Mouse (Mus musculus): ENCODE measurements around the gene S100b. TPM values are rescaled to one million over a fixed set of nuclear protein-coding genes. Genes with fewer than 3 reads are reported as not detected.
A peak's percentile ranks its signal among the peaks of the same experiment; 100 is the strongest.

Gene S100b
- total RNA-seq (2022) = 100 to 1,000 TPM; 175 to 204 (median 187) TPM

DNA sequence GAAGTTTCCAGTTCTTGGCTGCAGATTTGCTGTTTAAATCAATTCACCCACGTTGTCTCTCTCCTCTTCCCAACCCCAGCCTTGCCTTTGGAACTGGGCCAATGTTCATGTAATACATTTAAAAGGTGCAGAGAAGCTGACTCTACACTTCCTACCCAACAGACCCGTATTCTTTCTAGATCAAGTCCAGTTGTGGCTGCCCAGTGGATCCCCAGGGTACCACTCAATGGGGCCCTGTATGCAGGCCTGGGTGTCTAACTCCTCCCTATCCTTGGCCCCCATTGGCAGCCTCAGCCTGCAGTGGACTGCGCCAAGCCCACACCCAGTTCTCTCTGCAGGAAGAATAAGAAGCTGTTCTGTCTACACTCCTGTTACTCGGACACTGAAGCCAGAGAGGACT lies at the start of gene S100b:
TSS of gene S100b (plus strand) at position 318 of the 400 bp plus-strand sequence.
- DNase-seq (ENCODE audit: low spot score in 2 of 2) = peak in 1 of 2 experiments; percentile 62

DNA sequence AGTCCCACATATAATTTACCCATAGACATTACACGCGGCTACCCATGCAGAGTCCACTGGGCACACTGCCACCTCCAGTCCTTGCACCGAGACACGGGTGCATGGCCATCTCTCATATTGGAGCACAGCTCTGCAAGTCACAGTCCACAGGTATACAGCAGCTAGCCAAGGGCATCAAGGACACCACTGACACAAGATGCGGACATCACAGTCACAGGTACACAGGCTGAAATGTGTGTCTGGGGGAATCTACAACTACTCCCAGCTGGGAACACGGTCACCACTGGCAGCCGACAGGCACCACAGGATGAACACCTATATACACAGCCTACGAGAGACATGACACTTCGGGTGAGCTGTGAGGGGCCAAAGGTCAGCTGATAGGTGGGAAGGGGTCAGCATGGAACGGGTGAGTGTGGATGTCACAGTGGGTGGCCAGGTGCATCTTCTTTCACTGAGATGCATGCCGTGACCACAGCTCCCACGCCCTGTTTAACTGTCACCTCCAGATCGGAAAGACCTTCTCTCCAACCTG lies 46.3 kb upstream of the S100b start:
- no peak for DNase-seq (ENCODE audit: low spot score in 2 of 2)

DNA sequence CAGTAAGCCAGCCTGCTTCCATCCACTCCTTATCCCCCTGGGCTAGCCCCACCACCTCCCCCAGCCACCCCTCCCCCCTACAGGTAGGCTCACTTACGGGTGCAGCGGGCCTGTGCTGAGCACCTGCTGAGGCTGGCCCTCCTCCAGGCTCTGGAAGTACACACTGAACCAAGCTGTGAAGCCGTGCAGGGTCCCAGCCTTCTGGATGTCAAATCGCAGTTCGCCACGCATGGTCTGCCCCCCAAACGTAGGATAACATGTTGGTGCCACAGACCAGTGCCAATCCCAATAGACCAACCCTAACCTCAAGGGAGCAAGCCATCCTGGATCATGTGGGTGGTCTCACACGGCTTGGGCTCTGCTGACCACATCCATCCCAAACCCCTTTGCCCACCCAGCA lies 44.4 kb upstream of the S100b start:
- DNase-seq (ENCODE audit: low spot score in 2 of 2) = no peak

DNA sequence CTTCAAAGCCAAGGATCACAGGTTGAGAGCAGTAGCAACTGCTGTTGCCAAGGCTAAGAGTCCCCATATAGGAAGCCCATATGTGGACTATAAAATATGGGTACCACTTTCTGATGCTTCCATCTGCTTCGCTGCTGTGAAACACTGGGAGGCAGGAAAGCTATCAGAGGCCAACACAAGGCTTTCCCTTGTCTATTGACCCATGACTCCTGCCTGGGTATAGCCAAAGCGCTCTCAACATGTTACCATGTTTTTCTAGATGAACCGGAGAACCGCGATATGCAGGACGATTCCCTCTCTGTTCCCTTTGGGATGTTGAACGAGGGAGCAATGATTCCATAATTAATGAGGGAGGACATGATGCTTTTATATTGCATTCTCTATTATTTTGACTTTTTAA lies 42.8 kb upstream of the S100b start:
- DNase-seq (ENCODE audit: low spot score in 2 of 2) = no peak

DNA sequence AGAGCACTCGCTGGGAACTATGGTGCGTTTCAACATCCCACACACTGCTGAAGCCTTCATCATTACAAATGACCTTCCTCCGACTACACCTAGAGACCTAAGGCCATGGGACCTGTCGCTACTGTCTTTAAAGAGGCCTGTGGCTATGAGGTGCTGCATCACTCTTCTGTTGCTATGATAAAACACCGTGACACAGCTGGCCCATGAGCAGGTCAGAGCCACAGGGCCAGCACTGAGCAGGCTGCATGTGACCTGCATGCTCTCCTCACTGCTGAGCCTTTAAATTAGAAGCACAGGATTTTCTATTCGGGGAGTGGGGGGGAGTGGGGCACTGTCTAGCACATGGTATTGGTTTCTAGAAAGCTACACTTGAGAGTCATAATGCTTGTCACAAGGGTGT lies 41.5 kb upstream of the S100b start:
- DNase-seq (ENCODE audit: low spot score in 2 of 2) = no peak

DNA sequence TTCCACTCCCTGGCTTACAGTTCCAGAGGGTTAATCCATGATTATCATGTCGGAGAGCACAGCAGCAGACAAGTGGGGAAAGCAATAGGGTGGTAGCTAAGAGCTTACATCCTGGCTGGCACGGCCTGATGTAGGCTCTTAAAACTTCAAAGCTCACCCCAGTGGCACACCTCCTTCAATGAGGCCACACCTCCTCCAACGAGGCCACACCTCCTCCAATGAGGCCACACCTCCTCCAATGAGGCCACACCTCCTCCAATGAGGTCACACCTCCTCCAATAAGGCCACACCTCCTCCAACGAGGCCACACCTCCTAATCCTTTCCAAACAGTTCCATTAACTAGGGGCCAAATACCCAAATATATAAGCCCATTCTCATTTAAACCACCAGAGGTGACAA lies 39.5 kb upstream of the S100b start:
- no peak for DNase-seq (ENCODE audit: low spot score in 2 of 2)

DNA sequence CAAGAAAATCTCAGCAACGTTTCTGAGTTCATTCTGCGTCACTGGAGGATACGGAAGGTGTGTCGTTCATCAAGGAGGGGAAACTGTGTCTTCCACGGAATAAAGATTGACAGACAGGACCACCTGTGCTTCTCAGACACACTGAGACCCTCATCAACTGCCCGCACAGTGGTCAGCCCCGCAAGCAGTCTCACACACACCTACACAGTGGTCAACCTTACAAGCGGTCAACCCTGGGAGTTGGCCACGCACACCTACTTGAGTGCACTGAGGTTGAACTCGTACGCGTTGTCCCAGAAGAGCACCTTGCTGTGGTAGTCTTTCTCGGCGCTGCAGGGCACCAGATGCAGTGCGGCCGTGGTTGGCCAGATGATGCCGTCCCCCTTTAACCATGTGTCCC lies 36.6 kb upstream of the S100b start:
- no peak for DNase-seq (ENCODE audit: low spot score in 2 of 2)

DNA sequence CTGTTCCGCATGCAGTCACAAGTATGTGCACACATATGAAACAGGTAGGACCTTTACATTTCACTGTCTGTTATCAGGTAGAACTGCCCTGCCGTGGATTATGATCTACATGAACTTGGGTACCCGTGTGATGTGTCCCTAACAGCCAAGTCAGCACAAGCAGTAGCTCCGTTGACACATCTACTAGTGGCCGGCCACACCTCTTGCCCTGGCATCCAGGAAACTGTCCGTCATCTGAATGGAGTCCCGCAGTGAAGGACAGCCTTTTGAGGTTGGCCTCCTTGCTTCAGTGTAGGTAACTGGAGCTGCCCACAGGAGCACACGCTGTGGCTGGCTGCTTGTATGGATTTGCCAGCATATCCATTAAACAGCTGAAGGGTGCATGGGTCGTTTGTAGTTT lies 35.4 kb upstream of the S100b start:
- DNase-seq (ENCODE audit: low spot score in 2 of 2) = no peak

DNA sequence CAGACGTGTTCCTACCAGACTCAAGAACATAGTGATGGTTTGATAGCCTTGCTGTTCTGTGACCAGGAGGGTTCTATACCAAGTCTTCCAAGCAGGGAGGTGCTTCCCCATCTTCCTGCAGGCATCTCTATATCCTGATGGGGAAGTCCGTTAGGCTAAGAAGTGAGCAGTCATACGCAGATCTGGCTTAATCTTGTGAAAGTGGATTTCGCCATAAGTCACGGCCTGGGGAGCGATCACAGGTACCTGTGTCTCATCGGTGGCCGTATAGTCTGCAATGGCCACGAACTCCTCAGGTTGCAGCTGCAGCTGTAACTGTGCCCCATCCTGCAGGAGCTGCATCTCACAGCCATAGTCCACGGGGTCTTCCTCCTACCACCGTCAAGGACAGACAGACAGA lies 27.7 kb upstream of the S100b start:
- no peak for DNase-seq (ENCODE audit: low spot score in 2 of 2)

DNA sequence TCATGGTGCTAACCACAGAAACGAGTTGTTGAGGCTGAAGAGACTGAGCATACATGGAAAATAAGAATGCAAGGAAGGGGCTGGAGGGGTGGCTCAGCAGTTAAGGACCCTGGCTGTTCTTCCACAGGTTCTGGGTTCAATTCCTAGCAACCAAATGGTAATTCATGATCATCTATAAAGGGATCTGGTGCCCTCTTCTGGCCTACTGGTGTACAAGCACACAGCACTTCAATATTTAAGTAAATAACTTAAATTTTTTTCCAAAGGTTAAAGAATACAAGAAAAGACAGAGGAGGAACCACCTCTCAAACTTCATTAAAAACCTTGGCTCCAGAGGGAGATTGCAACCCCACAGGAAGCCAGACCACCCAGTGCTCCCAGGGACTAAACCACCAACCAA lies 24.0 kb upstream of the S100b start:
- no peak for DNase-seq (ENCODE audit: low spot score in 2 of 2)

DNA sequence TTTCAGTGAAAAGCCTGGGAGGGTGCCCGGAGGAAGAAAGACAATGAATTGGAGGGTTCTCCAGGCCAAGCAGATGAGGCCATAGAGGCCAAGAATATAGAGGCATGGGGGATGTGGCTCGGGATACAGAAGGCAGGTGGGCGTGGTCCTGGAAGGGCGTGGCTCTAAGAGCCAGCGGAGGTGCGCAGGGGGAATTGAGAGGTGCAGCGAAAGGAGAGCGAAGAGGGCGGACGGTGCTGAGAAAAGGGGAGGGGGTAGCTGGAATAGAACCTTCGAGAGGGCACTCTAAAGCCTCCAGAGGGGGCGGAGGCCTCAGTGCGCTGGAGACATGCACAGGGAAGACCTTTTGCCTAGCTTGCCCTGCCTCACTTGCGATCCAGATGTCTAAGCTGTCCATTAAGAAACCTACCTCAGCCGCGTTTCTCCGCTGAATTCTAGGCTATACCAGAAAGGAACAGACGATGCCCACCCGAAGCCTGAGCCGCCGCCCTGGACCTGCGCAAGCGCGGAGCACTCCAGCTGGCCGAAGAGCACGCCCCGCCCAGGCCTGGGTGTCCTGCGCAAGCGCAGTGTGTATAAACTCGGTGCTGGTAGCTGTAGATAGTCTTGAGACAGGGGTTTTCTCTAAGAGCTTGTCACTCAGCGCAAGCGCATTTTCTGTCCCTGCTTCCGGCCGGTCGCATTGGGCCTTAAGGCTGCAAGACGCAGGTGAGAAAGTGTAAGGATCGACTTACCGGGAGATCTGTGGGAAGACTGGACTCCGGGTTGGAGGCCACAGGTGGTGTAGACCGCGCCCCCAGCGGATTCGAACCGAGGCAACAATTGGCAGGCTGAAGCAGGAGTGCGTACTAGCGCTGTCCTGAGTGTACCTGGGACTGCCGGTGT lies 16.1 kb upstream of the S100b start, which contains the start of gene Prmt2:
TSS of gene Prmt2 (minus strand) at position 525 of the 885 bp plus-strand sequence.
- DNase-seq (ENCODE audit: low spot score in 2 of 2) = peak; percentile 76 to 90

DNA sequence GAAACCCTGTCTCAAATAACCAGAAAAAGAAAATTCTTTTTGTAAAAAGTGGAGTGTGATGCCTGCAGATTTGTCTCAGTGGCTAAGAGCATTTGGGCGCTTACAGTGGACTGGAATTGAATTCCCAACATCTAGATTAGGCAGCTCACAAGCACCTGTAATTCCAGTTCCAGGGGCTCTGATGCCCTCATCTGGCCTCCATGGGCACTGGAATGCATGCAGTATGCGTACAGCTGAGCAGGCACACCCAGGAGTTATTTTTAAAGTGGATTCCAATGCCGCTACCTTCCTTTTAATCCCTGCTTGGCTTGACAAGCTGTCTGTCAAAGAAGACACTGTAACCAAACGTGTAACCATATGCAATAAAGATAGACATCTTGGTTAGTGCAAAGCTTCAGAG lies 14.3 kb upstream of the S100b start:
- DNase-seq (ENCODE audit: low spot score in 2 of 2) = no peak

DNA sequence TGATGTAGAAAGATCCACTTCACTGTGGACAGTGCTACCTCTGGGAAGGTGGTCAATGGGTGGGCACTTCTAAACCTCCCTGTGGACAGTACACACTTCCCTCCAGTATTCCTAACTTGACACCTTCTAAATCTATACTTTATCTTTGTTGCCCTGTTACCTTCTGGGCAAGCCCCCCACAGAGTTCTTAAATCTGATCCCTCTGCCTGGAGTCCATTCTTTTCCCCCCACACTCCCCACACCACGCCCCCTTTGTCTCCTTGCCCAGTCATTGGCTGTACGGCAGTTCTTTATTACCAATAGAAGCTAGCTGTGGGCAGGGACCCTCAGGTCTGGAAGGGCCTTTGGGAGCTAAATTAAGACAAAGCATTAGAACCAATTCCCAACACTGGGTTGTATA lies 8.5 kb upstream of the S100b start:
- DNase-seq (ENCODE audit: low spot score in 2 of 2) = no peak

DNA sequence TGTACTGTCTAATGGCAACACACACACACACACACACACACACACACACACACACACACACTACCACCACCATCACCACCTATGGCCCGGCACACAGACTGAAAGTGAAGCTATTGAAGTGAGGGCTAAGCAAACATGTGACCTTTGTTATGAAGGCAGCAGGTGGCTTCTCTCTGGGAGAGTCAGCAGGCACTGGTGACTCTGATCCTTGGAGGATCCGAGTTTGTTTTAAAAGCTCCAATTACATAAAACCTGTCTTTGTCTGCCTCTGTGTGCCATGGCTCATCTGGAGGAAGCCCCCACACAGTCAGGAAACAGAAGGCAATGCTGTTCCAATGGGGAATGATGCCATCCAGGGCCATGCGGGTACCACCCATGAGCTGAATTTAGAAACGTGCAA lies 7.1 kb upstream of the S100b start:
- no peak for DNase-seq (ENCODE audit: low spot score in 2 of 2)

DNA sequence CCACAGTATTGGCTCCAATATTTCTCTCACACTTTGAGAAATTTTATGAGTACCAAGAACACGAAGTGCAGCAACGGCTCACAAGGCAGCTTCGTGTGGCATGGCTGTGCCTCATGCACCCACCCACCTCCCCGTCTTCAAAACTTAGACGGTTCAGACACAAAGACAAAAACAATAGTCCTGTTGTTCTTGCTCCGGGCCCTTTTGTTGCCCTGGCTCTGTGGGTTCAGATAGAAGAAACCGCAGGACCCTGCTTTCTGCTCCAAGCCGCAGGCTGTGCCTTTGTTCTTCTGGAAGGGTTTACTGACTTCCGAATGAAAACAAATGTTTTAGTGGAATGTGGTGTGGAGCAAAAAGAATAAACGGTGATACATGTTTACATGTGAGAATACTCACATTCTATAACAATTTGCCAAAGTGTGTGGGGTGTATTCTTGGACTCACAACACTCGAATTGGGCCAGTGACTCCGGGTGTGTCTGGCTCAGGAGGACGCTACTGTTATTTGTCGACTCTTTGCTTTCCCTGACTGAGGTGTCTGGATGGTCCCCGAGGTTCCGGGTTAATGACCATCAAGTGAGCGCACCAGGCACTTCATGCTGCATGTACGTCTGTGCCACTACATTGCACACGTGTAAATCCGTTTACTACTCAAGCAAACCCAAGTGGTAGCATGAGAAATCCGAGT lies 5.5 kb upstream of the S100b start:
- DNase-seq (ENCODE audit: low spot score in 2 of 2) = no peak

DNA sequence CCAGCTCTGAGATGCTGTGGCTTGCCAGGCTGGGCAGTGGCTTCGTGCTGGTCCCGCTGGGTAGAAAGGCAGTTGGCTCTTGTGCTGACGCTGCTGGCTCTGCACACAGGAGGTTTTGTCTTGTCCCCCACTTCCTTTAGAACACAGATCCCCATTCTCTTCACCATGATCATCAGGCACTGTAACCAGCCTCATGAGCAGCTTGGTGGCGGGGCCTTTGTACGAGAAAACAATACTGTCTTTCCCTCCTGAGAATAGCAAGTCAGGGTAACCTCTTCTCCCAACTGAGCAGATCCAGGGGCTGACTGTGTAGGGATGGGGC lies 5.0 kb upstream of the S100b start:
- DNase-seq (ENCODE audit: low spot score in 2 of 2) = no peak

DNA sequence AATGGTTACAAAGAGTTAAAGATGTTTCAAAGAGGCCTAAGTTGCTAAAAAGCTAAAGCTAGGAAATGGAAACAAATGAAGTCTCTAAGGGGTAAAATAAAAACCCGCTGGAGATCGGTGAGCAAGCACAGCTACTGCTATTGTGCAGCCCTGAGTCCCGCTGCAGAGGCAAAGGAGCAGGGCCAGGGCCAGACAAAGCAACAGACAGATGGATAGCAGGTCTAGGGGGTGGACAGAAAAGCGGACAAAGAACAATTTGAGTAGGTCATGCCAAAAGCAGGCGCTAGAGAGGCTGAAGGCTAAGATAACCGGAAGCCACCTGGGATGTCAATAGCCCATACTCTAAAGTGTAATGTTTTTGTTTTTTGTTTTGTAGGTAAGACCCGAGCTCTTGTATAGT lies 2.8 kb upstream of the S100b start:
- DNase-seq (ENCODE audit: low spot score in 2 of 2) = no peak

DNA sequence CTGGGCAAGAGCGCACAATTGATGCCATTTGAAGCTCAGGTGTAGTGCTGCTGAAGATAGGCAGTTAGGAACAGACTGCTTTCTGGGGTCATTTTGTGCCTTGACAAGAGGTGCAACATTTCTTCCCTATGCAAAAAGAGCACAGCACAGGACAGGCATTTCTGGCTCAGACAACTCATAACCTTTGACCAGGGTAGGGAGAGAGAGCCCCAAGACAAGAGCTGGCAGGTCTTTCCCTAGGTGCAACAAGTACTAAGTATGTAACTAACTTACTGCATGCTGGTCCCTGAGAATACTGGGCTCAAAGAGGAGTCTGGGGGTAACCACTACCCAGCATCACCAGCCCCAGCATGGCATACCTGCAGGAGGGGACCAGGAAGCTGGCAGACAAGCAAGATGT lies 574 bp upstream of the S100b start:
- DNase-seq (ENCODE audit: low spot score in 2 of 2) = no peak

DNA sequence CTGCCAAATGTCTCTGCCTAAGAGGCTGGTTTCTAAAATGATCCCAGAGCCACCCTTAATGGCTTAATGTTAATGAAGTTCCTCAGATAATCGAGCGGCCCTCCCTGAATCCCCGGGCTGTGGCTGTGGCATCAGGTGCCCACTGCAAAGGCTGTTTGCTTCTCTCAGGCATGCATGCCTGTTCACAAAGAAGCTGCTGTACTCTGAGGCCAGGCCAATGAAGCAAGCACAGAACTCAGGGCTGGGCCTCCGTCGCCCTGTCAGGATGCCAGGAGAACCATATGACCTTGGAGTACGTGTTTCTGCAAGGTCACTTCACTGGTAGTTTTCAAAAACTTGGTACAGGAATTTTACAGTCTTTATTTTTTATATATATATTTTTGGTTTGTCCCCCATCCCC lies 2.0 kb downstream of the S100b start:
- DNase-seq (ENCODE audit: low spot score in 2 of 2) = no peak

DNA sequence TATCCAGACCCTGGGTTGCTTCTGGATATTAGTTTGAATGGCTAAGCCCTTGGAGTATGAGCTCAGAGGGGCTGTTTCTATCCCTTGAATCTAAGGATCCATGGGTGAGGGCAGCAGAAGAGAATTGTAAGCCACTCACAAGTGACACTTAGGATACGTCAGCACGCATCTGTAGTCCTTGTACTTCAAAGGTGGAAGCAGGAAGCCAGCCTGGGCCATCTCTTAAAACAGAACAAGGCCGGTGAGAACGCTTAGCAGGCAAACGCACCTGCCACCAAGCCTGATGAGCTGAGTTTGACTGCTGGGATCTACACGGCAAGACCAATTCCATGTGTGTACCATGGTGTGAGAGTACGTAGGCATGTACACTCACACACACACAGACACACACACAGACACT lies 3.6 kb downstream of the S100b start:
- DNase-seq (ENCODE audit: low spot score in 2 of 2) = no peak

DNA sequence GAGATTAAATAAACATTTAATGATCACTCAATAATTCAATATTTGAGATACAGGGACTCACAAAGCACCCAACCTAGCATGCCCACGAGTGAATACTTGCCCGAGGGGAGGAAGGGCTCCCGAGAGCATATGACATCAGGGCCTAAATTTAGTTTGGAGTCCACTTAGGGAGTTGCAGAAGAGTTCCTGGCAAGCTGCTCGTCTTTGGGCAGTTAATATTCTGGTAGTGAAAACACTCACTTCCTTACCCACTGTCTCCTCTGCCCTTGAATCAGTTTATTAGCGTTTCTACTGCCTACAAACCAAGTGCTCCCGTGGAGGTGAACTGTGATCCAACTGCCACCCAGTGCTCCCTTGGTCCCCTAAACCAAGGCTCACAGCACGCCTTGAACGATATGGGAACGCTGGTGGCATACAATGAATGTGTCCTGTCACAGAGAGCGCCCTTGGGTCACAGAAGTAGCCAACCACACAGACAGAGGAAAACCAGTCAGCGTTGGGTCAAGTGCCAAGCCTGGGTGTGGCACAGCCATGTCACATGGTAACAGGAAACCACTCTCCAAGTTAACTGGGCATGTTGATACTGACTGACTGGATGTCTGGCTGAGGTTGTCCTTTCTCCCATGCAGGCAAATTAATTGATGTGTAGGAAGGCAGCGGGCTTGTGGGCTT lies 4.2 kb downstream of the S100b start:
- no peak for DNase-seq (ENCODE audit: low spot score in 2 of 2)

DNA sequence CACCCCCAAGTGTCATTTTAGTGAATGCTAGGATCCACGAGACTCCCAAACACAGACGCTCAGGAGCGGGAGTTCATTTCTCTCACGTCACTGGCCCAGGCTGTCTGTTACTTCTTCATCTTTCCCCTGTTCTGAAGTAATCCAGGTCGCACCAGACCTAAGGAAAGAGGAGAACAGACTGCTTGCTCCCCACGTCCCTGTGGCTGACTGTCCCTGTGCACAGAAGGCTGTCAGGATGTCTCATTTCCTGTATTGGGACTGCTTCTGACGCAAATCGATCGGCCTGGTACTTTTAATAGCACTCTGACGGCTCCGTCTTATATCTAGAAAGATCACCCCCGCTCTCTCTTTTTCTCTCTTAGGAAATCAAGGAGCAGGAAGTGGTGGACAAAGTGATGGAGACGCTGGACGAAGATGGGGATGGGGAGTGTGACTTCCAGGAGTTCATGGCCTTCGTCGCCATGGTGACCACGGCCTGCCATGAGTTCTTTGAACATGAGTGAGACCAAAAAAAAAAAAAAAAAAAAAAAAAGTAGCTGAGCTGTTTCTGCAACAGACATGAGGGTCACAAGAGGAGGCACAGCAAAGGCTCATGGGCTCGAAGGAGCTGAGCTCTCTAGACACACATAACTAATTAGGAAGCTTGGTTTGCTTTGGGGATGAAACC lies 6.0 kb downstream of the S100b start:
- DNase-seq (ENCODE audit: low spot score in 2 of 2) = no peak

Measured in left cerebral cortex, adult 8-10 months (tissue).